Mouse (Mus musculus): Measurements from ENCODE around the gene Ube2cbp. TPM values are rescaled to one million over a fixed set of nuclear protein-coding genes. Genes with fewer than 3 reads are reported as not detected.
A peak's percentile ranks its signal among the peaks of the same experiment; 100 is the strongest.

Ube2cbp gene
- total and polyA plus RNA-seq, 2 experiments from 2014 or later = 5.8 to 7.1 TPM

DNA sequence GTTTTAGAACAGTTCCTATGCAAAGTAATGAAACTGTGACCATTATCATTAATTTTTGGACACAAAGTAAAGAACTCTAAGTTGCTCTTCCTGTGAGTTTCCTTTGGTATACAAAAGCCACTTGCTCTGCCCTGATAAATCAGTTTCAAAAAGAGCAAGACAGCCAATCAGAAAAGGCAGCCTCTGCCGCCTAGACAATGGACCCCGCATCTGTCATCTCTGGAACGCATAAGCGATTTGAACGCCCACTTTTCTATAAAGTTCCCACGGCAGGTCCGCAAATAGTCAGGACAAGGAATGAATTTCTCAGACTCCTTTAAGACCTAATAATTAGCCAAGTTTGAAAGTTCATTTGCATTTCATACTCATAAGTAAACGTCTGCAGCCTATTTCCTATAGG, 166.2 kb downstream of the Ube2cbp start:
- no peak overlapping the region for H3K9ac ChIP-seq
- H3K4me3 ChIP-seq (ENCODE audit: low read depth, low read length) = no peak overlapping the region
- H3K36me3 ChIP-seq (ENCODE audit: insufficient read depth) = no peaks in the 10 kb centered on the region
- WGBS = 19% methylated on average over 8 of the region's 8 CpGs
- no peaks in the 10 kb centered on the region for H3K9me3 ChIP-seq (ENCODE audit: low read length)
- no peak overlapping the region for H3K4me2 ChIP-seq (ENCODE audit: low read depth)
- ATAC-seq (no peak), DNase-seq (no peak)
- TF ChIP-seq CTCF (IDR thresholded peaks at IDR 0.05; ENCODE audit: low read depth) = no peak
- no peak overlapping the region for H3K27ac ChIP-seq (ENCODE audit: low read depth, low read length)
- no peaks in the 10 kb centered on the region for H3K27me3 ChIP-seq (ENCODE audit: insufficient read depth, low read length)
- H3K4me1 ChIP-seq (ENCODE audit: insufficient read depth) = no peaks in the 10 kb centered on the region

- no peak overlapping the region for H3K4me2 ChIP-seq (ENCODE audit: low read depth)
- DNase-seq = no peak
- ATAC-seq = no peak
Observed at GRCm38 (mm10) chr9:86298131-86298530, 166.6 kb downstream of the Ube2cbp start.

DNA sequence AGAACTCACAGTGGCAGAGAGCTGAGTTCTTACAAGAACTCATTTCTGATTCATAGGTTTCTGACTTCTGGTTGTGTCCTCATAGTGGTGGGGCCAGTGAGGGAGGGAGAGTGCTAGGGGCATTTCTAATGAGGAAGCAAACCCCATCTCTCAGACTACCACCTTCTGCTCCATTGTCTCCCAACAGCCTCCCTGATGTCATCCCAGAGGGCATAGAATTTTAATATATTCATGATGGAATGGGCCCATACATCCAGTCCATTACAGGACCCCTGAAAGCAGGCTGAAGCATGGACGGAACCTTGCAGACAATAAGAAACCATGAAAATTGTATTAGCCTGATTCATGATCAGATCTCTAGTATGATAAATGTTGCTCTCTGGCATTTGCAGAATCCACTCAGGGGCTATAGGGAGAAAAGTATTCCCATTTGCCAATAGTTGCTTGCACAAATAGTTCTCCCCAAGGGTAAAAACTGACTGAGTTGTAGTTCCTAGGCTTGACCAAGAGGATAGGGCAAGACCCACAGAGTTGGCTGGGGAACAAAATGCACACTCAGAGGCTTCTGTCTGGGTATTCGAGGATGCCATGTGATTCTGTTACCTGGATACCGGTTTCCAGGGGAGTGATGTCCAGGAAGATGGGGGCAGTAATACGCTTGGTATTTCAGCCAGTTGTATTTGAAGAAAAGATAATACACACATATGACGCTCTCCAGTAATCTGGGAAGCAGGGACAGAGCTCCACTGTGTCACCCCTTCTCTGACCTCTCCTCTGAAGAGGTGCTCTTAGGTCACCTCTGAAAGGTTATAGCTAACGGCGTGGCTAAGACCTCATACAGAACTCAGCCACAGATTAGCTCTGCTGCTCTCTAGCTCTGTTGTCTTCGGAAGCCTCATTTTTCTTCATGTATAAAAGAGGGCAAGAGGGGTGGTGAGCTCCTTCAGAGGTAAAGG, 167.8 kb downstream of the Ube2cbp start:
- H3K4me2 ChIP-seq (ENCODE audit: low read depth) = no peak overlapping the region
- H3K9ac ChIP-seq = no peak overlapping the region
- no peak for TF ChIP-seq CTCF (IDR thresholded peaks at IDR 0.05; ENCODE audit: low read depth)
- 71% methylated on average over 8 of the region's 8 CpGs for WGBS
- no peaks in the 10 kb centered on the region for H3K36me3 ChIP-seq (ENCODE audit: insufficient read depth)
- H3K9me3 ChIP-seq (ENCODE audit: low read length) = no peaks in the 10 kb centered on the region
- H3K4me3 ChIP-seq (ENCODE audit: low read depth, low read length) = no peak overlapping the region
- no peak for ATAC-seq
- DNase-seq = no peak
- no peak overlapping the region for H3K27ac ChIP-seq (ENCODE audit: low read depth, low read length)
- H3K4me1 ChIP-seq (ENCODE audit: insufficient read depth) = no peaks in the 10 kb centered on the region
- no peaks in the 10 kb centered on the region for H3K27me3 ChIP-seq (ENCODE audit: insufficient read depth, low read length)

More at GRCm38 (mm10) chr9:86298131-86298530, 166.6 kb downstream of the Ube2cbp start:
- Histone ChIP-seq H3K36me3 (ENCODE audit: insufficient read depth) (no peaks in the 10 kb centered on the region), H3K4me3 (ENCODE audit: low read depth, low read length) (no peak overlapping the region), H3K27ac (ENCODE audit: low read depth, low read length) (no peak overlapping the region), H3K9ac (no peak overlapping the region), H3K9me3 (ENCODE audit: low read length) (no peaks in the 10 kb centered on the region), H3K27me3 (ENCODE audit: insufficient read depth, low read length) (no peaks in the 10 kb centered on the region), H3K4me1 (ENCODE audit: insufficient read depth) (no peaks in the 10 kb centered on the region)
- no peak for TF ChIP-seq CTCF (IDR thresholded peaks at IDR 0.05; ENCODE audit: low read depth)
- WGBS = 15% methylated on average over 5 of the region's 5 CpGs

GRCm38 (mm10) chr9:86287570-86287954, 177.2 kb downstream of the Ube2cbp start:
- TF ChIP-seq CTCF (IDR thresholded peaks at IDR 0.05; ENCODE audit: low read depth) = no peak
- 19% methylated on average over 3 of the region's 3 CpGs for WGBS
- no peak overlapping the region for H3K4me3 ChIP-seq (ENCODE audit: low read depth, low read length)
- ATAC-seq (peak; percentile 64), DNase-seq (peak; percentile 21)
- no peaks in the 10 kb centered on the region for H3K27me3 ChIP-seq (ENCODE audit: insufficient read depth, low read length)
- H3K36me3 ChIP-seq (ENCODE audit: insufficient read depth) = no peaks in the 10 kb centered on the region
- H3K4me1 ChIP-seq (ENCODE audit: insufficient read depth) = no peaks in the 10 kb centered on the region
- H3K4me2 ChIP-seq (ENCODE audit: low read depth) = no peak overlapping the region
- H3K9me3 ChIP-seq (ENCODE audit: low read length) = peaks cover 3% of the 10 kb centered on the region; the same call in 1 of the 2 replicates
- H3K9ac ChIP-seq = no peak overlapping the region
- H3K27ac ChIP-seq (ENCODE audit: low read depth, low read length) = no peak overlapping the region

DNA sequence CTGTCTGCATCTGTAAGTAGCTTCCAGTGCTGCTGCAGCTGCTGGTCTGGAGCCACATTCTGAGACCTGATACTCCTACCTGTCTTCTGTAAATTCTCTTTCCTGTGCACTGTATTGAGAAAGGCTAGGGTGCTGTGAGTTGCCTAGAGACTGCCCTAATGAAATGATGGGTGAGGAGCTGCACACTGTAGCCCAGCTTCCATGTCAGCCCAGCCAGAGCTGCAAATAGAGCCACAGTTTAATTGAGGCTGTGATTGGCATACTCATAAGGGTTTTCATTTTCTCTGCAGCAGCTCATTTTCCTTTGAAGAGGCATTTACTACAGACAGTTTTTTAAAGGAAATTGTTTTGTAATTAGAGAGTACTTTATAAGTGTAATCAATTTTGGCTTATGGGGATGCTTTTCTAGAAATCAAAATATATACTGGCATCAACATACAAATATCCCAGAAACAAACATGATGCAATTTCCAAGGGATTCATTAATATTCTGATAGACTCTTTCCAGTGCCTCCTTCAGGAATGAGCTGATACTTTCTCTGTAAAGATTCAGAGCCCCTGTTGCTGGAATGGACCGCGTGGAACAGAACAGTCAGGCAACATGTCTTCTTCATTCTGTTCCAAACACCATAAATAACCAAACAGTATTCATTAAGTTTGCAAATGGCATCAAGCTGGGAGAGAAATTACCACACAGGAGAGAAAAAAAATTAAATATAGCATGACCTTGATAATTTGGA, 177.8 kb downstream of the Ube2cbp start:
- Histone ChIP-seq H3K4me3 (ENCODE audit: low read depth, low read length) (no peak overlapping the region), H3K9me3 (ENCODE audit: low read length) (peaks cover 3% of the 10 kb centered on the region; the same call in 1 of the 2 replicates), H3K9ac (no peak overlapping the region), H3K4me2 (ENCODE audit: low read depth) (no peak overlapping the region), H3K27ac (ENCODE audit: low read depth, low read length) (0 out of 2 replicates have a peak overlapping the region, but pooled peaks have one; percentile 22), H3K4me1 (ENCODE audit: insufficient read depth) (no peaks in the 10 kb centered on the region), H3K27me3 (ENCODE audit: insufficient read depth, low read length) (no peaks in the 10 kb centered on the region), H3K36me3 (ENCODE audit: insufficient read depth) (no peaks in the 10 kb centered on the region)
- no peak for TF ChIP-seq CTCF (IDR thresholded peaks at IDR 0.05; ENCODE audit: low read depth)
- ATAC-seq (peak; percentile 95), DNase-seq (peak; percentile 32)
- WGBS = 21% methylated on average over 2 of the region's 2 CpGs

GRCm38 (mm10) chr9:86282555-86282954, 182.2 kb downstream of the Ube2cbp start:
- no peak overlapping the region for H3K27ac ChIP-seq (ENCODE audit: low read depth, low read length)
- WGBS = 85% methylated on average over 5 of the region's 5 CpGs
- no peaks in the 10 kb centered on the region for H3K27me3 ChIP-seq (ENCODE audit: insufficient read depth, low read length)
- ATAC-seq (no peak), DNase-seq (no peak)
- H3K4me2 ChIP-seq (ENCODE audit: low read depth) = no peak overlapping the region
- no peak overlapping the region for H3K4me3 ChIP-seq (ENCODE audit: low read depth, low read length)
- peaks cover 3% of the 10 kb centered on the region; the same call in 1 of the 2 replicates for H3K9me3 ChIP-seq (ENCODE audit: low read length)
- H3K4me1 ChIP-seq (ENCODE audit: insufficient read depth) = no peaks in the 10 kb centered on the region
- H3K9ac ChIP-seq = no peak overlapping the region
- H3K36me3 ChIP-seq (ENCODE audit: insufficient read depth) = no peaks in the 10 kb centered on the region
- no peak for TF ChIP-seq CTCF (IDR thresholded peaks at IDR 0.05; ENCODE audit: low read depth)

DNA sequence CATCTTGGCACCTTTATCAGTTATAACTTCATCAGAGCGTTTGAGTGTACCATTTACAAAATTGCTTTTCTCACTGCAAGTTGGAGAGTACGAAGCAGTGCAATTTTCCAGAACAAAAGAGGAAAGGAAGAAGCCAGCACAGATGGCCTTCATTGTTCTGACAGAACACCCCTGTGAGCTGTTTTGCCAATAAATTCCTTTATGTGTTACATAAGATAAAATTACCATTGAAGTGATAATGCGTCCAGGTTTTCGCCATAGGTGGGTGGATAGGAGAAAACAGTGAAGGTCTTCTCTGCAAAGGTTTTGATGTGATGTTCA, 183.6 kb downstream of the Ube2cbp start:
- H3K4me2 ChIP-seq (ENCODE audit: low read depth) = no peak overlapping the region
- WGBS = 48% methylated on average over 4 of the region's 4 CpGs

More for the DNA sequence above, 183.6 kb downstream of the Ube2cbp start:
- H3K9ac ChIP-seq = no peak overlapping the region
- peaks cover 3% of the 10 kb centered on the region; the same call in 1 of the 2 replicates for H3K9me3 ChIP-seq (ENCODE audit: low read length)
- H3K4me1 ChIP-seq (ENCODE audit: insufficient read depth) = no peaks in the 10 kb centered on the region
- no peak overlapping the region for H3K4me3 ChIP-seq (ENCODE audit: low read depth, low read length)
- ATAC-seq (no peak), DNase-seq (no peak)
- H3K27ac ChIP-seq (ENCODE audit: low read depth, low read length) = no peak overlapping the region
- H3K27me3 ChIP-seq (ENCODE audit: insufficient read depth, low read length) = no peaks in the 10 kb centered on the region
- no peak for TF ChIP-seq CTCF (IDR thresholded peaks at IDR 0.05; ENCODE audit: low read depth)
- H3K36me3 ChIP-seq (ENCODE audit: insufficient read depth) = no peaks in the 10 kb centered on the region

All from forebrain, postnatal 0 days (tissue).